Mouse (Mus musculus) spleen, postnatal 10 days (tissue): ENCODE data around the gene Ciao2b.
"Not testable (repeated sequence)": the region's sequence is repeated elsewhere in the genome, so short reads cannot be mapped to it uniquely, and the experiment has no call there.

Experiments used
- DNase-seq, 2 experiments: peaks; one replicate each; pipeline ENCODE4 v3.0.0; 2021 to 2022; ENCODE audit warnings: low spot score in 2 of 2

Gene Ciao2b

GRCm38 (mm10) chr8:104641426-104642323, at the start of gene Ciao2b:
Gene Ciao2b (minus strand): TSS chr8:104641965.
- peak; percentile 73 to 81 for DNase-seq

GRCm38 (mm10) chr8:104688433-104688832, 46.7 kb upstream of the Ciao2b start:
- DNase-seq: no peak

- no peak for DNase-seq
Observed at GRCm38 (mm10) chr8:104655614-104656013, 13.8 kb upstream of the Ciao2b start.

GRCm38 (mm10) chr8:104654984-104655383, 13.2 kb upstream of the Ciao2b start:
- DNase-seq: peak; percentile 38 to 73

GRCm38 (mm10) chr8:104644187-104644586, 2.4 kb upstream of the Ciao2b start:
- DNase-seq: not testable (repeated sequence)

GRCm38 (mm10) chr8:104642324-104642654, 524 bp upstream of the Ciao2b start:
- DNase-seq: no peak

- DNase-seq: peak in 1 of 2 experiments; percentile 19
Observed at GRCm38 (mm10) chr8:104640831-104641370, 864 bp downstream of the Ciao2b start.

GRCm38 (mm10) chr8:104640241-104640640, 1.5 kb downstream of the Ciao2b start:
- DNase-seq: peak in 1 of 2 experiments; percentile 13

- peak in 1 of 2 experiments; percentile 6 for DNase-seq
Observed at GRCm38 (mm10) chr8:104638010-104638409, 3.8 kb downstream of the Ciao2b start.

GRCm38 (mm10) chr8:104635004-104635710, 6.6 kb downstream of the Ciao2b start:
- peak; percentile 3 to 5 for DNase-seq

GRCm38 (mm10) chr8:104633156-104633744, 8.5 kb downstream of the Ciao2b start:
- peak in 1 of 2 experiments; percentile 10 for DNase-seq

- peak in 1 of 2 experiments; percentile 11 for DNase-seq
Observed at GRCm38 (mm10) chr8:104632486-104632885, 9.3 kb downstream of the Ciao2b start.

- peak in 1 of 2 experiments; percentile 17 for DNase-seq
Observed at GRCm38 (mm10) chr8:104631975-104632374, 9.8 kb downstream of the Ciao2b start.

- DNase-seq: peak; percentile 26 to 66
Observed at GRCm38 (mm10) chr8:104630981-104631663, 10.6 kb downstream of the Ciao2b start, which contains the start of gene Rrad. Gene Rrad (minus strand): TSS chr8:104631327.

- peak in 1 of 2 experiments; percentile 42 for DNase-seq
Observed at GRCm38 (mm10) chr8:104630574-104630973, 11.2 kb downstream of the Ciao2b start.

- no peak for DNase-seq
Observed at GRCm38 (mm10) chr8:104630111-104630479, 11.7 kb downstream of the Ciao2b start.

- DNase-seq: peak in 1 of 2 experiments; percentile 11
Observed at GRCm38 (mm10) chr8:104629306-104630110, 12.3 kb downstream of the Ciao2b start.

- no peak for DNase-seq
Observed at GRCm38 (mm10) chr8:104628402-104628801, 13.4 kb downstream of the Ciao2b start.

GRCm38 (mm10) chr8:104627065-104627740, 14.6 kb downstream of the Ciao2b start:
- no peak for DNase-seq

- DNase-seq: no peak
Observed at GRCm38 (mm10) chr8:104624161-104624560, 17.6 kb downstream of the Ciao2b start, which contains the start of gene Cdh16. Gene Cdh16 (minus strand): TSS chr8:104624396.
